Mouse (Mus musculus) heart, postnatal 0 days (tissue): ENCODE data around the gene Apobr. TPM values are rescaled to one million over a fixed set of nuclear protein-coding genes. Genes with fewer than 3 reads are reported as not detected.
A peak's percentile ranks its signal among the peaks of the same experiment; 100 is the strongest.

Experiments
- ATAC-seq: fragments of 200-750 bp; cut with Nextera tagmentation; 2 replicates; pipeline ENCODE4 v1.8.0; 2017; ENCODE audit warnings: low read depth, moderate number of reproducible peaks, moderate library complexity; ENCODE audit not compliant: insufficient read depth
- DNase-seq: peaks from one replicate; pipeline ENCODE4 v3.0.0-alpha.2; 2016; ENCODE audit warnings: low spot score
- H3K27ac ChIP-seq: fragments of 300-500 bp; sonication (generic); 2 replicates; pipeline ENCODE4 v1.5.1; 2014; ENCODE audit warnings: low read depth, mild to moderate bottlenecking
- H3K27me3 ChIP-seq: fragments of 300-500 bp; sonication (generic); 2 replicates; pipeline ENCODE4 v1.6.1; 2014; ENCODE audit warnings: low read length, mixed read lengths; ENCODE audit not compliant: control insufficient read depth, insufficient read depth
- H3K36me3 ChIP-seq: fragments of 300-500 bp; sonication (generic); replicated peaks from 2 replicates; pipeline ENCODE4 v1.6.1; 2014; ENCODE audit warnings: low read length, mixed read lengths; ENCODE audit not compliant: control insufficient read depth, insufficient read depth
- H3K4me1 ChIP-seq: fragments of 300-500 bp; sonication (generic); 2 replicates; pipeline ENCODE4 v1.6.1; 2014; ENCODE audit warnings: antibody characterized with exemption; ENCODE audit not compliant: control insufficient read depth, insufficient read depth
- H3K4me2 ChIP-seq: fragments of 300-500 bp; sonication (generic); 2 replicates; pipeline ENCODE4 v1.6.1; 2014; ENCODE audit warnings: low read depth, mild to moderate bottlenecking, low read length, moderate library complexity
- H3K4me3 ChIP-seq: fragments of 300-500 bp; sonication (generic); 2 replicates; pipeline ENCODE4 v1.5.1; 2014; ENCODE audit warnings: low read depth, low read length
- H3K9ac ChIP-seq: fragments of 300-500 bp; sonication (generic); replicated peaks from 2 replicates; pipeline ENCODE4 v1.6.1; 2014; ENCODE audit warnings: low read depth, low read length, mixed read lengths
- H3K9me3 ChIP-seq: fragments of 300-500 bp; sonication (generic); replicated peaks from 2 replicates; pipeline ENCODE4 v1.6.1; 2016; ENCODE audit warnings: low read length; ENCODE audit not compliant: control insufficient read depth
- CTCF ChIP-seq: IDR thresholded peaks from 2 replicates; pipeline ENCODE4 v1.5.1; 2016; ENCODE audit warnings: antibody characterized with exemption, control low read depth, low read depth
- EP300 ChIP-seq: IDR thresholded peaks from 2 replicates; pipeline ENCODE4 v1.6.1; 2016; ENCODE audit warnings: antibody characterized with exemption, low read depth
- WGBS: fragments of 180-500 bp; shearing (Covaris S2); extraction: QIAGEN DNeasy Blood & Tissue Kit; methylation state at CpG from one replicate; pipeline ENCODE4 v1.1.7; 2014; 5-methylcytosine and 5-hydroxymethylcytosine counted together
- polyA plus RNA-seq: library from polyadenylated mRNA; unstranded; fragments of >200 nt; fragmentation: Nextera tagmentation; extraction: Ambion mirVana; gene quantifications from 2 replicates; pipeline ENCODE4 v1.2.1, GENCODE M21; 2015
- total RNA-seq: library from RNA; depleted of rRNA; stranded (reverse); fragments of >200 nt; gene quantifications from 2 replicates; pipeline ENCODE4 v1.2.3, GENCODE M21; 2014; ENCODE audit warnings: low replicate concordance; rRNA removed

Gene Apobr
- total RNA-seq (not detected in 2 replicates), polyA plus RNA-seq (0.34 and 0.40 TPM in 2 replicates)

GRCm38 (mm10) chr7:126584506-126584977 lies at the start of gene Apobr:
TSS of gene Apobr (plus strand) at chr7:126584942.
- TF ChIP-seq EP300 (no peak), CTCF (no peak)
- WGBS, result 72% methylated on average over 8 of the region's 8 CpGs
- H3K9ac ChIP-seq, result no peak within 1 kb of the TSS
- H3K27ac ChIP-seq, result no peak within 1 kb of the TSS
- peak within 1 kb of the TSS; percentile 67 for H3K4me3 ChIP-seq
- DNase-seq (no peak), ATAC-seq (no peak)
- 0 out of 2 replicates have a peak, but pooled peaks cover 5% of the 10 kb centered on the region for H3K36me3 ChIP-seq
- no peaks in the 10 kb centered on the region for H3K9me3 ChIP-seq
- H3K4me2 ChIP-seq, result peak within 1 kb of the TSS; percentile 86
- peaks cover 9% of the 10 kb centered on the region; the same call in 1 of the 2 replicates for H3K4me1 ChIP-seq
- no peaks in the 10 kb centered on the region for H3K27me3 ChIP-seq

- TF ChIP-seq CTCF (no peak), EP300 (no peak)
- WGBS, result 2% methylated on average over 28 of the region's 28 CpGs
- ATAC-seq, result no peak
- Histone ChIP-seq H3K4me2 (peak overlapping the region; percentile 85), H3K9ac (peak overlapping the region; percentile 50), H3K27ac (no peak overlapping the region), H3K27me3 (peaks cover 8% of the 10 kb centered on the region; the same call in 1 of the 2 replicates), H3K4me3 (peak overlapping the region; percentile 54), H3K9me3 (no peaks in the 10 kb centered on the region), H3K4me1 (no peaks in the 10 kb centered on the region), H3K36me3 (no peaks in the 10 kb centered on the region)
- DNase-seq, result no peak
Measured at GRCm38 (mm10) chr7:126535766-126536165, 49.0 kb upstream of the Apobr start.

DNA sequence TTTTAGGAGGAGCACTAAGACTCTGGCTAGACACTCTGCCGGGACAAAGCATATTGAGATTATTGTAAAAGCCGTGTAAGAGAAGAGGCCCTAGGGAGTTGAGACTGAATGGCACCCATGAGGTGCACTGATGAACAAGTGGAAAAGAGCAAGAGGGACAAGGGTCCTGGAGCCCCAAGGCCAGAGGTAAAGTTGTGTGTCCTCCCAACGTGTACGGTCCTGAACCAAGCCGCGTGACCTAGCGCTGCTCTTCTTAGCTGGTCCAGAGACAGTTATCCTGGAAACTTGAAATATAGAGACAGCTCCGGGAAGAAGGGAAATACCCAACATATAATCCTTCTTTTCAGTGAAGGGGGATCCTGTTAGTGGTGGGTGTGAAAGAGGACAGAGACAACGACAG lies 48.3 kb upstream of the Apobr start:
- WGBS, result 61% methylated on average over 9 of the region's 9 CpGs
- peaks cover 8% of the 10 kb centered on the region; the same call in 1 of the 2 replicates for H3K27me3 ChIP-seq
- peak overlapping the region; percentile 54 for H3K4me3 ChIP-seq
- no peak for DNase-seq
- no peak overlapping the region for H3K27ac ChIP-seq
- H3K4me1 ChIP-seq, result no peaks in the 10 kb centered on the region
- no peaks in the 10 kb centered on the region for H3K36me3 ChIP-seq
- H3K9me3 ChIP-seq, result no peaks in the 10 kb centered on the region
- H3K9ac ChIP-seq, result no peak overlapping the region; the same call in 1 of the 2 replicates
- no peak for TF ChIP-seq EP300
- TF ChIP-seq CTCF, result no peak
- no peak for ATAC-seq
- H3K4me2 ChIP-seq, result peak overlapping the region; percentile 85

- Histone ChIP-seq H3K4me3 (no peak overlapping the region), H3K27me3 (peaks cover 8% of the 10 kb centered on the region; the same call in 1 of the 2 replicates), H3K9ac (no peak overlapping the region), H3K36me3 (no peaks in the 10 kb centered on the region), H3K27ac (no peak overlapping the region), H3K9me3 (no peaks in the 10 kb centered on the region), H3K4me1 (no peaks in the 10 kb centered on the region), H3K4me2 (no peak overlapping the region)
- DNase-seq (no peak), ATAC-seq (no peak)
- peak; percentile 31; the same call in 1 of the 2 replicates for TF ChIP-seq CTCF
- TF ChIP-seq EP300, result no peak
- 54% methylated on average over 5 of the region's 5 CpGs for WGBS
Measured at GRCm38 (mm10) chr7:126537820-126538585, 46.7 kb upstream of the Apobr start.

- H3K36me3 ChIP-seq, result peaks cover 25% of the 10 kb centered on the region
- H3K9ac ChIP-seq, result no peak overlapping the region
- H3K9me3 ChIP-seq, result no peaks in the 10 kb centered on the region
- DNase-seq, result no peak
- 66% methylated on average over 1 of the region's 1 CpGs for WGBS
- ATAC-seq, result no peak
- no peak overlapping the region for H3K4me3 ChIP-seq
- no peaks in the 10 kb centered on the region for H3K4me1 ChIP-seq
- no peak overlapping the region for H3K27ac ChIP-seq
- H3K27me3 ChIP-seq, result peaks cover 6% of the 10 kb centered on the region; the same call in 1 of the 2 replicates
- H3K4me2 ChIP-seq, result no peak overlapping the region
- TF ChIP-seq EP300, result no peak
- TF ChIP-seq CTCF, result no peak
Measured at GRCm38 (mm10) chr7:126541661-126542060, 43.1 kb upstream of the Apobr start.
